Mouse (Mus musculus): ENCODE results near the gene Btbd16. TPM values are rescaled to one million over a fixed set of nuclear protein-coding genes. Genes with fewer than 3 reads are reported as not detected.
A peak's percentile ranks its signal among the peaks of the same experiment; 100 is the strongest.

The Btbd16 gene
- polyA plus RNA-seq, 1 experiment, result not detected

GRCm38 (mm10) chr7:130819624-130820023 lies 45.8 kb downstream of the Btbd16 start:
- peak; percentile 9 for DNase-seq (ENCODE audit: low read depth)
- TF ChIP-seq CTCF (IDR thresholded peaks at IDR 0.05; ENCODE audit: borderline replicate concordance, extremely low read depth, insufficient read depth, insufficient read length) (no peak), POLR2A (IDR thresholded peaks at IDR 0.05; ENCODE audit: borderline replicate concordance, extremely low read depth, insufficient read depth, insufficient read length, poor library complexity, severe bottlenecking) (no peak)

GRCm38 (mm10) chr7:130823992-130824391 lies 50.1 kb downstream of the Btbd16 start:
- TF ChIP-seq CTCF (IDR thresholded peaks at IDR 0.05; ENCODE audit: borderline replicate concordance, extremely low read depth, insufficient read depth, insufficient read length), result no peak
- no peak for TF ChIP-seq POLR2A (IDR thresholded peaks at IDR 0.05; ENCODE audit: borderline replicate concordance, extremely low read depth, insufficient read depth, insufficient read length, poor library complexity, severe bottlenecking)

GRCm38 (mm10) chr7:130826343-130826742 lies 52.5 kb downstream of the Btbd16 start:
- DNase-seq (ENCODE audit: low read depth), result no peak

More at GRCm38 (mm10) chr7:130823992-130824391, 50.1 kb downstream of the Btbd16 start:
- DNase-seq (ENCODE audit: low read depth), result no peak

DNA sequence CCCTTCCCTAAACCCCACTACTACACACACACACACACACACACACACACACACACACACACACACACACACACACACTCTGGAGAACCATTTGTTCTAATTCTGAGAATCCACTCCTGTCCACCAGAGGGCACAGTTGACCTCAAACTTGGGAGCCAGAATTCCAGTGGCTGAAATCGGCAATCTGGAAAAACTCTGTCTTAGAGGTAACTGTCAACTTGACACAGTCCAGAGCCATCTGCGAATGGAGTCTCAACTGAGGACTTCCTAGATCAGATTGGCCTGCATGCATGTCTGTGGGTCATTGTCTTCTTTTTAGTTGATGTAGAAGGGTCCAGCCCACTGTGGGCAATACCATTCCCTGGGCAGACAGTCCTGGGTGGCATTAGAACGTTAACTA lies 53.6 kb downstream of the Btbd16 start:
- DNase-seq (ENCODE audit: low read depth), result peak; percentile 68
- TF ChIP-seq CTCF (IDR thresholded peaks at IDR 0.05; ENCODE audit: borderline replicate concordance, extremely low read depth, insufficient read depth, insufficient read length) (peak; percentile 70; the same call in 1 of the 2 replicates), POLR2A (IDR thresholded peaks at IDR 0.05; ENCODE audit: borderline replicate concordance, extremely low read depth, insufficient read depth, insufficient read length, poor library complexity, severe bottlenecking) (no peak)

More at GRCm38 (mm10) chr7:130826343-130826742, 52.5 kb downstream of the Btbd16 start:
- no peak for TF ChIP-seq CTCF (IDR thresholded peaks at IDR 0.05; ENCODE audit: borderline replicate concordance, extremely low read depth, insufficient read depth, insufficient read length)
- no peak for TF ChIP-seq POLR2A (IDR thresholded peaks at IDR 0.05; ENCODE audit: borderline replicate concordance, extremely low read depth, insufficient read depth, insufficient read length, poor library complexity, severe bottlenecking)

GRCm38 (mm10) chr7:130827844-130828403 lies 54.1 kb downstream of the Btbd16 start:
- DNase-seq (ENCODE audit: low read depth), result no peak
- TF ChIP-seq CTCF (IDR thresholded peaks at IDR 0.05; ENCODE audit: borderline replicate concordance, extremely low read depth, insufficient read depth, insufficient read length), result no peak

DNA sequence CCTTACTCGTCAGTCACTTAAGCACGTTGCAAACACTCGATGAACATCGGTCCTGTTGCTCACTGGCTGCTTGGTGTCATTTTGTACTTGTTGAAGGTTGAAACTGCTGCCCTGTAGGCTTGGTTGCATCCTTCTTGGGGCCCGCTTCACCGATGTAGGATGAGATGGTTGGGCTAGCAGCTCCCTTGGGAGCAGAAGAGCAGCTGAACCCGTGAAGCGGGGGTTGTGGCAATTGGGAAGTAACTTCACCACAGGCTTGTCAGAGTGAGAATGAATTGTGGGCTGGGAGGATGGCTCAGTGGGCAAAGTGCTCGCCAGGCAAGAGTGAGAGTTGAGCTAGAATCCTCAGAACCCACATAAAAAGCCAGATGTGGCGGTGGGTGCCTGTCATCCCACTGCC lies 54.6 kb downstream of the Btbd16 start:
- DNase-seq (ENCODE audit: low read depth), result no peak
- TF ChIP-seq POLR2A (IDR thresholded peaks at IDR 0.05; ENCODE audit: borderline replicate concordance, extremely low read depth, insufficient read depth, insufficient read length, poor library complexity, severe bottlenecking) (no peak), CTCF (IDR thresholded peaks at IDR 0.05; ENCODE audit: borderline replicate concordance, extremely low read depth, insufficient read depth, insufficient read length) (no peak)

GRCm38 (mm10) chr7:130831586-130831985 lies 57.7 kb downstream of the Btbd16 start:
- TF ChIP-seq CTCF (IDR thresholded peaks at IDR 0.05; ENCODE audit: borderline replicate concordance, extremely low read depth, insufficient read depth, insufficient read length) (no peak), POLR2A (IDR thresholded peaks at IDR 0.05; ENCODE audit: borderline replicate concordance, extremely low read depth, insufficient read depth, insufficient read length, poor library complexity, severe bottlenecking) (no peak)
- DNase-seq (ENCODE audit: low read depth), result no peak

DNA sequence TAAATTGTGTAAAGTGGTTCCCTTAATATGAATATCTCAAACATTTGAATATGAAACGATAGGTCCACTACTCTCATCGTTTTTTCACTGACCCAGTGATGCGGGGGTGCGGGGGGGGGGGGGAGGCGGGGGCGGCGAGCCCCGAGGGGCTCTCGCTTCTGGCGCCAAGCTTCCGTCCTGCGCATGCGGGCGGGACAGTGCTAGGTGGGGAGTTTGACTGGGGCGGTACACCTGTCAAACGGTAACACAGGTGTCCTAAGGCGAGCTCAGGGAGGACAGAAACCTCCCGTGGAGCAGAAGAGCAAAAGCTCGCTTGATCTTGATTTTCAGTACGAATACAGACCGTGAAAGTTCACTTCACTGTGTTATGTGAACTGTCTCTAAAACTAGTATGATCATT lies 60.4 kb downstream of the Btbd16 start:
- peak; percentile 73 for DNase-seq (ENCODE audit: low read depth)

GRCm38 (mm10) chr7:130834958-130835861 lies 61.3 kb downstream of the Btbd16 start:
- TF ChIP-seq POLR2A (IDR thresholded peaks at IDR 0.05; ENCODE audit: borderline replicate concordance, extremely low read depth, insufficient read depth, insufficient read length, poor library complexity, severe bottlenecking), result no peak
- TF ChIP-seq CTCF (IDR thresholded peaks at IDR 0.05; ENCODE audit: borderline replicate concordance, extremely low read depth, insufficient read depth, insufficient read length), result no peak
- DNase-seq (ENCODE audit: low read depth), result peak; percentile 72

More for the DNA sequence above, 60.4 kb downstream of the Btbd16 start:
- no peak for TF ChIP-seq POLR2A (IDR thresholded peaks at IDR 0.05; ENCODE audit: borderline replicate concordance, extremely low read depth, insufficient read depth, insufficient read length, poor library complexity, severe bottlenecking)
- no peak for TF ChIP-seq CTCF (IDR thresholded peaks at IDR 0.05; ENCODE audit: borderline replicate concordance, extremely low read depth, insufficient read depth, insufficient read length)

DNA sequence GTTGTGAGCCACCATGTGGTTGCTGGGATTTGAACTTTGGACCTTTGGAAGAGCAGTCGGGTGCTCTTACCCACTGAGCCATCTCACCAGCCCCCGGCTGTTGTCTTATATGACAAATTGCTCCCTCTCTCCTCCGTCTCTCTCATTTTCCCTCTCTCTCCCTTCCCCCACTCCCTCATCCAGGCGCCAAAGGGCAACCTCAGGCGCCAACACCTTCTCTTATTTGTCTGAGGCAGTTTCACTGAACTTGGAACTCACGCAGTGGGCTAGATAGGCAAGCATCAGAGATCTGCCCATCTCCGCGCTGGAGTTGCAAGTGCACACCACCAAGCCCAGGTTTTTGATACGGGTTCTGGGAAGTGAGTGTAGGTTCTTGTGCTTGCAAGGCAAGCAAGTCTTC lies 62.2 kb downstream of the Btbd16 start:
- TF ChIP-seq CTCF (IDR thresholded peaks at IDR 0.05; ENCODE audit: borderline replicate concordance, extremely low read depth, insufficient read depth, insufficient read length) (no peak), POLR2A (IDR thresholded peaks at IDR 0.05; ENCODE audit: borderline replicate concordance, extremely low read depth, insufficient read depth, insufficient read length, poor library complexity, severe bottlenecking) (no peak)

DNA sequence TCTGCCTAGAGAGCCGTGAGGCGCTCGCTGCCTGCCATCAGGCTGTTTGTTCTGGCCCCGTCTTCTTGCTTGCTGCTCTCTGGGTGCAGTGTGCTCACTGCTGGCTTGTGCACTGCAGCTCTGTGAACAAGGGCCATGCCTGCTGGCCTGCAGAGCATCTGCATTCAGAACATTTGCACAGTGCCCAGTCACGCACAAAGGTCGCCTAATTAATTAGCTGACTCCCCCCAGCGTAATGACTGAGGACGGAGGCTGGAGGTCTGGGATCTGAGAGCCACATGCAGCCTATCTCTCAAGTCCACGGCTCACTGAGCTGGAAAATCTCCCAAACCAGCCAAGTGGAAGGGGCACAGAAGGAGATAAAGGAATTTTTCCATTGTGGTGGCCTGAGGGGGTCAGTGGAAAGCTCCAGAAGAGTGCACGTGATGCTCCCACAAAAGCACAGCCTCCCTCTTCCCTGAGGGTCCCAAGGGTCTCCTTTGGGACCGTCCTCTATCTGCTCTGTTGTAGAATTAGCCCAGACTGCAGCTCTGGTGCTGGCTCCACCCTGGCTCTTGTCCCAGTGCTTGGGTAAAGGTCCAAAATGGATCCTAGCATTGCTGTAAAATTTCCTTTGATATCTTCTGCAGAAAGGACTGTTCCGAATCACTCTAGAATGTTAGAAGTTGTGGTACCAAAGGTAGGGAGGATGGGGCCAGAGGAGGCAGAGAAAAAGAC lies 64.2 kb downstream of the Btbd16 start:
- DNase-seq (ENCODE audit: low read depth), result peak; percentile 92
- TF ChIP-seq POLR2A (IDR thresholded peaks at IDR 0.05; ENCODE audit: borderline replicate concordance, extremely low read depth, insufficient read depth, insufficient read length, poor library complexity, severe bottlenecking), result no peak
- no peak for TF ChIP-seq CTCF (IDR thresholded peaks at IDR 0.05; ENCODE audit: borderline replicate concordance, extremely low read depth, insufficient read depth, insufficient read length)

More for the DNA sequence above, 62.2 kb downstream of the Btbd16 start:
- no peak for DNase-seq (ENCODE audit: low read depth)

All from brain, embryonic 14.5 days (tissue).